Mouse (Mus musculus): ENCODE measurements at regions not wholly inside any gene's neighbourhood (a gene's known extent, or its start where the extent isn't known, plus 50 kb on each side); places are given as distances from the start of the nearest gene placed in this dataset.

DNA sequence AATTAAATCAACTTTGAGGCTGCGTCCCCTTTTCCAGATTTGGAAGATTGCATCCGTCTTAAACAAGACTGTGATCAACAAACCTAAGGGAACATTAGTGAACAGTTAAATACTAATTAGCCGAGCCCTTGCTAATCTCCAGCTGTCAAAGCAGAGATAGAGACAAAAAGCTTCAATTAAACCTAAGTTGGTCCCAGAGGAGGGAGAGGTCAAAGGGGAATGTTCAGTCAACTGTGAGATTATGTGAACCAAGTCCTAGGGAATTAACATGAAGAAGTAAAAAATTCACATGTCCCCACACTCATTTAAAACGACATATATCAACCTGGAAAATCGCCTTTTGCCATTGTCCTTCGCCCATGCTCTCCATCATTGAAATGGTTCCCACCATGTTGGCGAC is 59.7 kb upstream of the Tbx20 start:
- no peak for ATAC-seq (replicated peaks in 1 of 2; ENCODE audit: insufficient read depth in 1 of 2, low FRiP score in 2 of 2, low TSS enrichment in 1 of 2, low read depth in 1 of 2, poor library complexity in 2 of 2, severe bottlenecking in 2 of 2)

- no peak for ATAC-seq (replicated peaks in 1 of 2; ENCODE audit: insufficient read depth in 1 of 2, low FRiP score in 2 of 2, low TSS enrichment in 1 of 2, low read depth in 1 of 2, poor library complexity in 2 of 2, severe bottlenecking in 2 of 2)
Measured at GRCm38 (mm10) chr9:24848210-24848609, 74.1 kb upstream of the Tbx20 start.

DNA sequence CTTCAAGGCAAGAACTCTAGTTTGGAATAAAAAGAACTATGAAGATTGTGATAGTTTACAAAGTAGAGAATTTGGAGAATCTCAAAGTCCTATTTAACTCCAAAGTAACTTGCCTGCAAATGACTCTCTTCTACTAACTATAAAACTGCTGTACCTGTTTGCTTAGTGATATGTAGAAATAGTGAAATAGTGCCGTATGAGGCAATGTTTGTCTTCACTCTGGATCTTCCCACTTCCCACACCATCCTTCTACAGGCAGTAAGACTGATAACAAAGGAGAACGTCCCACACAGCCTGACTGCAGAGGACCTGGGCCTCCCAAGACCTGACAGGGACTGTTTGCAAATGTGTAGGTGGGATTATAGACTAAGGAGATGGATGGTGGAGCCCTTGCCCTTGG is 85.4 kb upstream of the Tbx20 start:
- ATAC-seq (replicated peaks in 1 of 2; ENCODE audit: insufficient read depth in 1 of 2, low FRiP score in 2 of 2, low TSS enrichment in 1 of 2, low read depth in 1 of 2, poor library complexity in 2 of 2, severe bottlenecking in 2 of 2): no peak

GRCm38 (mm10) chr9:24866390-24867173 is 92.5 kb upstream of the Tbx20 start:
- ATAC-seq (replicated peaks in 1 of 2; ENCODE audit: insufficient read depth in 1 of 2, low FRiP score in 2 of 2, low TSS enrichment in 1 of 2, low read depth in 1 of 2, poor library complexity in 2 of 2, severe bottlenecking in 2 of 2): no peak

DNA sequence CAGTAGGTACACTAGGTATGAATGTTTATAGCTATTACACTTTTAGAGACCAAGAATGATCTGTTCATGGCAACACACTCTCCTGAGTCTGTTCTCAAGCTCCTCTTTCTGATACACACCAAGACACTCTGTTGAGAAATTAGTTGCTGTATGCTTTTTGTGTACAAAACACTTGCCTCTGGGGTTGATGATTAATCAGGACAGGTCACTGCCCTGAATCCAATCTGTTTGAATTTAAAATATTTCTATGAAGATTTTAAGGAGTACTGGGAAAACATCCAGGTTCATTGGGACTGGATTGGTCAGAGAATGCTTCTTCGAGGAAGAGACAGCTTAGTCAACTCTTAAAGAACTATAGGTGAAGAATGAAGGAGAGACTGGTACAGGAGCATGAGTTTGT is 94.6 kb upstream of the Tbx20 start:
- ATAC-seq (replicated peaks in 1 of 2; ENCODE audit: insufficient read depth in 1 of 2, low FRiP score in 2 of 2, low TSS enrichment in 1 of 2, low read depth in 1 of 2, poor library complexity in 2 of 2, severe bottlenecking in 2 of 2): no peak

- ATAC-seq (replicated peaks in 1 of 2; ENCODE audit: insufficient read depth in 1 of 2, low FRiP score in 2 of 2, low TSS enrichment in 1 of 2, low read depth in 1 of 2, poor library complexity in 2 of 2, severe bottlenecking in 2 of 2): no peak
Measured at GRCm38 (mm10) chr9:24874434-24875143, 100.5 kb upstream of the Tbx20 start.

GRCm38 (mm10) chr9:24878384-24879174 is 104.5 kb upstream of the Tbx20 start:
- ATAC-seq (replicated peaks in 1 of 2; ENCODE audit: insufficient read depth in 1 of 2, low FRiP score in 2 of 2, low TSS enrichment in 1 of 2, low read depth in 1 of 2, poor library complexity in 2 of 2, severe bottlenecking in 2 of 2): no peak

DNA sequence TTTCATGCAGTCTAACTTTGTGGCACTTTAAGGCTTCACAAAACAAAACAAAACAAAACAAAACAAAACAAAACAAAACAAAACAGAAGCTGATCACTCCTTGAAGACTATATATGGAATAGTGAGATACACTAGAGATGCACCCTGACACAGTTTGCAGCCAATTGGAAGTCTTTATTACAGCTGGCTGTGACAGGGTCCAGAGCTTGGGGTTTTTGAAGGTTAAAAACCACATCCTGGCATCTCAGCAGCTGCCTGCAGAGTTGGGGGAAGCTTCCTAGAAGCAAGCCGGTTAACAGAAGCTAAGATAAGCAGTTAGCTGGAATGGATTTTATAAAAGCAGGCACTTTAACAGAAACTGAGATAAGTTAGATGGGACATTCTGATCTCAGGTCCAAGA is 105.6 kb upstream of the Tbx20 start:
- no peak for ATAC-seq (replicated peaks in 1 of 2; ENCODE audit: insufficient read depth in 1 of 2, low FRiP score in 2 of 2, low TSS enrichment in 1 of 2, low read depth in 1 of 2, poor library complexity in 2 of 2, severe bottlenecking in 2 of 2)

DNA sequence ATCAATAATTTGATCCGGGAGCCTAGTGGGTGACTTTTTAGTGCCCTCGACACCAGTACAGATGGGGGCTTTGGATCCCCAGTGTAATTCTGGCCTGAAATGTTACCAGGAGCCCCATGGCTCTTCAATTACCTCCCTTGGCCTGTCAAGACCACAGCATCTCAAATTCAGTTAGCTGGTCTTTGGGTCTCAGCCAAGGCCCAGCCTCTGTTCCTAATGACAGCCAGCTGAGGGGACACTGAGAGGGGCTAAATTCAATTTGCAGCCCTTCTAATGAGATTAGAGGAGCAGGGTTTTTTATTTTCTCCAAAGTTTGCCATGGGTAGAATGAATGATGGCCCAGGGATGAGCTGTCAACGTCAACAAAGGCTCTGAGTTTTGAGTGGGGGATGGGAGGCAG is 109.9 kb upstream of the Tbx20 start:
- ATAC-seq (replicated peaks in 1 of 2; ENCODE audit: insufficient read depth in 1 of 2, low FRiP score in 2 of 2, low TSS enrichment in 1 of 2, low read depth in 1 of 2, poor library complexity in 2 of 2, severe bottlenecking in 2 of 2): no peak

- ATAC-seq (replicated peaks in 1 of 2; ENCODE audit: insufficient read depth in 1 of 2, low FRiP score in 2 of 2, low TSS enrichment in 1 of 2, low read depth in 1 of 2, poor library complexity in 2 of 2, severe bottlenecking in 2 of 2): no peak
Measured at GRCm38 (mm10) chr9:24888282-24888681, 114.2 kb upstream of the Tbx20 start.

GRCm38 (mm10) chr9:24896498-24897261 is 122.6 kb upstream of the Tbx20 start:
- ATAC-seq (replicated peaks in 1 of 2; ENCODE audit: insufficient read depth in 1 of 2, low FRiP score in 2 of 2, low TSS enrichment in 1 of 2, low read depth in 1 of 2, poor library complexity in 2 of 2, severe bottlenecking in 2 of 2): no peak

- no peak for ATAC-seq (replicated peaks in 1 of 2; ENCODE audit: insufficient read depth in 1 of 2, low FRiP score in 2 of 2, low TSS enrichment in 1 of 2, low read depth in 1 of 2, poor library complexity in 2 of 2, severe bottlenecking in 2 of 2)
Measured at GRCm38 (mm10) chr9:24899206-24899928, 125.3 kb upstream of the Tbx20 start.

DNA sequence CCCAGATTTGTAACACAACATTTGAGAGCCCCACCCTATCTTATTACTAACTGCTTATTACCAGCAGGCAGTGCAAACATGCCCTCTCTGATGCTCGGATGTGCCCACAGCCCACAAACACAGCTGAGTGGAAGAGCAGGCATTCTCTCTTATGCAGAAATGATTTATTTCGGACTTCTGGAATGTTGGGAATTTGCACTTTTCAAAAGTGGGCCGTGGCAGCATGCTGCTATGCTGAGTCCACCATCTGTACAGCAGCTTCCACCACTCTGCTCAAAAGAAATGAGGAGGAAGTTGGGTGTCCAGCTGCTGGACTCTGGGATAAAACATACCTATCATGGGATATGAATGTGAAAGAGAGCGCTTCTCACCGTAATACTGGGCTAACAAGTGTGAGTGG is 129.6 kb upstream of the Tbx20 start:
- ATAC-seq (replicated peaks in 1 of 2; ENCODE audit: insufficient read depth in 1 of 2, low FRiP score in 2 of 2, low TSS enrichment in 1 of 2, low read depth in 1 of 2, poor library complexity in 2 of 2, severe bottlenecking in 2 of 2): no peak

DNA sequence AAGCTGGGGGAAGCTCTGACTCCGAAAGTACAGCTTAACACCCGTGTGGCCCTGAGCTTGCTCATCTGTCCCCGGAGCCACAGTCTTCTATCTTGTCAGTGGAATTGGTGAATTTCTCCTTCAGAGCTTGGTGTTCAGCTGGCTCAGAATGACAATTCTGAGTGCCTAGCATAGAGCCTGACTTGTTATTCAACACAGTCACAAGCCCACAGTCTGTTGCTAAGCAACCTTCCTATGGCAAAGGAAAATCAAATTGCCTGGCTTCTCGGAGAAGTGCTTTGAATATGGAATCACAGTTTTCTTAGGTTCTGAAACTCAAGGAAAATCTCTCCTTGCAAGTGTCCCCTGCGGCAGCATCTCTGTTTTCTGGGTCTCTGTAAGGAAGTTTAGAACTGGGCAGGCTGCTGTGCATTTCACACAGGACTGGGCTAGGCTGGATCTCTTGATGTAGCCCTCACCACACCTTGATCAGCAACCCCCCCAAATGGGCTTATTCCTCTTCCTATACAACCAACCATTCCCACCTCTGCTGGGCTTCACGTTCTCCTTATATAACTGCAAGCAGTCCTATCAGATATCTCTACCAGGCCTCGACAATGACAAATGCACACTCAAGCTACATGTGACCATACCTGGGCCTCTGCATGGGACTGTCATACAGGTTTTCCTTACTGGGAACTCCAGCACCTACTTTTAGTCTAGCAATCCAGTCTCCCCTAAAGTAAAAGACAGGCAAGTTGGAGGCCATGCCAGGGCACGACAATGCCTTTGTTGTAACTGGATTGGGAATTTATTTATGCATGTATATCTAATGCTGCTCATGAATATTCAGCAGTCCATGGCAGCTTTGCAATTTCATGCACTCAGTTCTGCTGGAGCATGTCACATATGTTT is 135.2 kb upstream of the Tbx20 start:
- ATAC-seq (replicated peaks in 1 of 2; ENCODE audit: insufficient read depth in 1 of 2, low FRiP score in 2 of 2, low TSS enrichment in 1 of 2, low read depth in 1 of 2, poor library complexity in 2 of 2, severe bottlenecking in 2 of 2): no peak

DNA sequence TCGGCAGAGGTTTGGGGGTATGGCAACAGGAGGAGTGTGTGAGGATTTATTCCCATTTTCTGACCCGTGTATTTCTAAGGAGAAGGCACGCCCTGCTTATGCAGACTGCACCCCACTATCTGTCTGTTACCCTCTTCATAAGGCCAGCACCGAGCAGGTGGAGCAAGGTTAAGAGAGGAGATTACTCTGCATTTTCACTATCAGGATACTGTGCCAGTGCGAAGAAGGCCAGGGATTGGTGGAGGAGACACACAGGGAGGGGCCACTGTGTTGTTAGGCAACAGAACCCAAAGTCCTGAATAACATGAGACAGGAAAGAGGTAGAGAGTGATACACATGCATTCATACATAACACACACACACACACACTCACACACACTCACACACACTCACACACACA is 136.6 kb upstream of the Tbx20 start:
- ATAC-seq (replicated peaks in 1 of 2; ENCODE audit: insufficient read depth in 1 of 2, low FRiP score in 2 of 2, low TSS enrichment in 1 of 2, low read depth in 1 of 2, poor library complexity in 2 of 2, severe bottlenecking in 2 of 2): no peak

GRCm38 (mm10) chr9:24920031-24920445 is 145.9 kb upstream of the Tbx20 start:
- no peak for ATAC-seq (replicated peaks in 1 of 2; ENCODE audit: insufficient read depth in 1 of 2, low FRiP score in 2 of 2, low TSS enrichment in 1 of 2, low read depth in 1 of 2, poor library complexity in 2 of 2, severe bottlenecking in 2 of 2)
